Mouse (Mus musculus) right cerebral cortex, adult 2 months (tissue): ENCODE measurements around the gene Etv1.

ENCODE experiments used
- DNase-seq, 2 experiments: peaks; one replicate each; pipeline ENCODE4 v3.0.0; 2021 to 2022; ENCODE audit warnings: low spot score in 2 of 2

Etv1 gene

GRCm38 (mm10) chr12:38779186-38779777, at the start of gene Etv1:
Gene Etv1, plus strand, starts transcription at chr12:38779380.
- DNase-seq: peak; percentile 31 to 46

- DNase-seq: no peak
These were observed 49.5 kb upstream of the Etv1 start for GRCm38 (mm10) chr12:38729661-38730060.

- no peak for DNase-seq
These were observed 48.4 kb upstream of the Etv1 start for GRCm38 (mm10) chr12:38730791-38731190.

- no peak for DNase-seq
These were observed 19.9 kb upstream of the Etv1 start for GRCm38 (mm10) chr12:38759322-38759721.

- DNase-seq: no peak
These were observed 1.9 kb upstream of the Etv1 start for GRCm38 (mm10) chr12:38777316-38777715.

- DNase-seq: no peak
These were observed 1.3 kb upstream of the Etv1 start for GRCm38 (mm10) chr12:38777957-38778298.

GRCm38 (mm10) chr12:38778299-38779075, 693 bp upstream of the Etv1 start:
- DNase-seq: peak; percentile 68 to 74

GRCm38 (mm10) chr12:38780006-38780954, 1.1 kb downstream of the Etv1 start:
- peak; percentile 73 to 75 for DNase-seq

GRCm38 (mm10) chr12:38780955-38781304, 1.8 kb downstream of the Etv1 start:
- DNase-seq: peak; percentile 15 to 31

- DNase-seq: no peak
These were observed 2.5 kb downstream of the Etv1 start for GRCm38 (mm10) chr12:38781686-38782085.

GRCm38 (mm10) chr12:38783291-38783690, 4.1 kb downstream of the Etv1 start:
- DNase-seq: no peak

GRCm38 (mm10) chr12:38784221-38784620, 5.0 kb downstream of the Etv1 start:
- DNase-seq: no peak

- no peak for DNase-seq
These were observed 7.4 kb downstream of the Etv1 start for GRCm38 (mm10) chr12:38786571-38786970.

GRCm38 (mm10) chr12:38787704-38788103, 8.5 kb downstream of the Etv1 start:
- no peak for DNase-seq

GRCm38 (mm10) chr12:38788621-38789020, 9.4 kb downstream of the Etv1 start:
- DNase-seq: peak; percentile 28 to 30

- peak; percentile 48 to 54 for DNase-seq
These were observed 10.7 kb downstream of the Etv1 start for GRCm38 (mm10) chr12:38789789-38790355.

- DNase-seq: no peak
These were observed 13.9 kb downstream of the Etv1 start for GRCm38 (mm10) chr12:38793076-38793475.

- DNase-seq: no peak
These were observed 14.5 kb downstream of the Etv1 start for GRCm38 (mm10) chr12:38793697-38794096.

GRCm38 (mm10) chr12:38807031-38807430, 27.9 kb downstream of the Etv1 start:
- no peak for DNase-seq

- no peak for DNase-seq
These were observed 33.2 kb downstream of the Etv1 start for GRCm38 (mm10) chr12:38812392-38812791.

GRCm38 (mm10) chr12:38814010-38814786, 35.0 kb downstream of the Etv1 start:
- no peak for DNase-seq
